Mouse (Mus musculus) right cerebral cortex, postnatal 10 days (tissue): ENCODE results near the gene Hspa12a.

ENCODE experiments used
- DNase-seq, 2 experiments: peaks; one replicate each; pipeline ENCODE4 v3.0.0; 2021; ENCODE audit warnings: low spot score in 2 of 2

The Hspa12a gene

DNA sequence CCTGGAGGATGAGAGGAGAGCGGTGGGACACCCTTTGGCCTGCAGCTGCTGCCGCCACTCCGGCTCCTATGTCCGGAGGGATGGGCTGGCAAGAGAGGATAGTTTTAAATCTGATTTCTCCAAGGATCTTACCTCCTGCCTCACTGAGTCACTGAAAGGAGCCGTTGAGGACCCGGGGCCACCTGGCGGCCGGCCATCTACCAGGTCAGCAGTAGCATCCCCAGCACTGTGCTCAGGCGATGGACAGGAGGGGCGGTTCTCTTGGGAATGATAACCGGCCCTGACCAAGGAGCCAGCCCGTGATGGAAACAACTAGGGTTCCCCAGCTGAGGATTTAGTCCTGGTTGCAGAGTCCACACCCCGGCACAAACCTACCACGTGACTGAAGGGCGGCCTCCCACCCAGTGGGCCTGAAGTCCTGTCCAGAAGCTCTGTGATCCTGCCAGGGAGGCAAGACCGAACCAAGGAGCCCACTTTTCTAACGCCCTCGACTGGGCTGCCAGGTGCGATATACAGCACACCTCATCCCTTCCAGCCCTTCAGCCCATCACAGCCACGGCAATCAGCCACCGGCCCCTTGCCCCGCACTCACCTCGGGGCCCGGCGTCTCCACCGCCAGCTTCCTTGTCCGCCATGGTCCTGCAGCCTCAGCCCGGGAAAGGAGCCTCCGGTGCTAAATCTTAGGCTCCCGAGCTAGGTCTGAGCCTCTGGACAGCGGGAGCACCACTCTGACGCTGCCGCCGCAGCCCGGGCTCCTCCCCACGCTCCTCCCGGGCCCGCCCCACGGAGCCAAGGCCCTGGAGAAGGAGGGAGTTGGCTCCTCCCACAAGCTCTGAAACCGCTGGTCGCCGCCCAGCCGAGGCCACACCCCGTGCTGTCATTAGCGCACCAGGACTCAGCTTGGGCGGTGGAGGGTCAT, 82.9 kb downstream of the Hspa12a start:
- DNase-seq, result peak; percentile 89 to 91

DNA sequence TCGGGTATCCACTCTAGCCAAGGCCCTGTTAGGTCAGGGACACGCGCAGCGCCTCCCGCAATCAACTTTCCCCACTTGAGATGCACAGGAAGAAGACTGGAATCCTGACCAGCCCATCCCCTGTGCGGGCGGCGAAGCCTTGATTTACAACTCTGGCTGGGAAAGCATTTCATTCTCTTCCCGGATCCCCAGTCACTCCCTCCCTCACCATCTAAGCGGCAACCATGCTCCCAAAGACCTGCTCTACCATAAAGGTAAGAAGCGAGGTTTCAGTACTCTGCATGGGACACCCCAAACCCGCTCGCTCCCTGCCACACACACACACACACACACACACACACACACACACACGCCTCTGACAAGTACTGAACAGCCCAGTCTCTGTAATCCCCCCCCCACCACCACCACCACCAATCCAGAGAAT, 83.6 kb downstream of the Hspa12a start:
- peak; percentile 51 to 65 for DNase-seq

DNA sequence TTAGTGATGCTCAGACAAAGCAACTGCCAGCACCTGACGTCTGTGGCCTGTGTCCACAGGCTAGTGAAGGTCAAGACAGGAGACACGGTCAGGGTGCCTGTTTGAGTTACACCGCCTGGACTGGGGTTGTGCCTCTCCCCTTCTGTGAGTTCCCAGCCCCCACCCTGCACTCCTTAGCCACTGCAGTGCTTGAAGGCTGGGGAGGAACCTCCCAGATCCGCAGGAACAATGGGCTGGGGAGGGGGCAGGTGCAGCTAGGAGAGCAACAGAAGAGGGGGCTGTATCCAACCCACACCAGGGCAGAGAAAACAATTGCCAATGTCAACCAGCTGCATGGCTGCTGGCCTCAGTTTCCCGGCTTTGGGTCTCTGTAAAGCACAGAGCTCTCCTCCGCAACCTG, 84.1 kb downstream of the Hspa12a start:
- peak; percentile 49 to 58 for DNase-seq

DNA sequence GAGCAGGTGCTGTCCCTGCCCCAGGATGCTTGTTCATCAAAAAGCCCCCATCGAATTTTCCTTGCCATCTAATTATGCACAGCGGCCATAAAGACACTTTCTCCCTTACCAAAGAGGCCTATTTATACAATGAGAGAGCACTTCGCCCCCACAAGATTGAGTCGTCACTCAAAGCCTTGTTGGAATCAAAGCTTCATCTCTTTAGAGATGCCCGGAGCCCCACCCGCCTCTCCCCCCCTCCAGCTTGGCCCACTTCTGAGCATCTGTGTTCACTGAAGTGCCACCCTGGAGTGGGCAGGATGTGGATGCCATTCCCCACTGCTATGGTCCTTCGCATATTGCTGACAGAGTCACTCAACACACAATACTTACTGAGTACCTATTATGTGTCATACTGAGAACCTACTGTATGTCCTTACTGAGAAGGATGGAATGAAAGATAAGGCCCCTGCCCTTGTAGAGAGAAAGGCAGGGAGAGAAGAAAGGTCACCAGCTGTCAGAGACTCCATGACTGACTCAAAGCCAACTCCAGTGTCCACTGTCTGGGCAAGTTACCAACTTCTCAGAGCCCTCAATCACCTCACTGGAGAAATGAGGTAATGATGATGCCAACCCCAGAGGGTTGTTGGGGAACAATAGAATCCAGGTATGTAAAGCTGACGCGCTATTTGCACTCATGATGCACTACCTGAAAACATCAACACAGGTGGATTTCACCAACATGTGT, 87.2 kb downstream of the Hspa12a start:
- DNase-seq, result peak in 1 of 2 experiments; percentile 58

DNA sequence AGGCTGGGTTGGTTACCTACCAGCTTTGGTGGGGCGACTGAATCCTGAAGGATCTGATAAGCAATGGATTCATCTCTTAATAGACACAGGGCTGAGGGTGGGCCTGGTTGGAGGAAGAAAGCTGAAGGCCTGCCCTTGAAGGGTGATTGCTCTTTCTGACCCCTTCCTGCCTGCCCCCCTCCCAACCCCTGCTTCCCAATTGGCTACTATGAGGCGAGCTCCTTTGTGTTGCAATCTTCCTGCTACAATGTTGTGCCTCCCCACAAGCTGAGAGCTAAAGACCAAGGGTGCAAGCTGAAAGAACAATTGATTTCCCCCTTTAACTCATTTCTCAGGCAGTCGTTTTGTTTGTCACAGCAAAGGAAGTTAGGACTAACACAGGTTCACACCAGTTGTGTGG, 88.6 kb downstream of the Hspa12a start:
- no peak for DNase-seq

DNA sequence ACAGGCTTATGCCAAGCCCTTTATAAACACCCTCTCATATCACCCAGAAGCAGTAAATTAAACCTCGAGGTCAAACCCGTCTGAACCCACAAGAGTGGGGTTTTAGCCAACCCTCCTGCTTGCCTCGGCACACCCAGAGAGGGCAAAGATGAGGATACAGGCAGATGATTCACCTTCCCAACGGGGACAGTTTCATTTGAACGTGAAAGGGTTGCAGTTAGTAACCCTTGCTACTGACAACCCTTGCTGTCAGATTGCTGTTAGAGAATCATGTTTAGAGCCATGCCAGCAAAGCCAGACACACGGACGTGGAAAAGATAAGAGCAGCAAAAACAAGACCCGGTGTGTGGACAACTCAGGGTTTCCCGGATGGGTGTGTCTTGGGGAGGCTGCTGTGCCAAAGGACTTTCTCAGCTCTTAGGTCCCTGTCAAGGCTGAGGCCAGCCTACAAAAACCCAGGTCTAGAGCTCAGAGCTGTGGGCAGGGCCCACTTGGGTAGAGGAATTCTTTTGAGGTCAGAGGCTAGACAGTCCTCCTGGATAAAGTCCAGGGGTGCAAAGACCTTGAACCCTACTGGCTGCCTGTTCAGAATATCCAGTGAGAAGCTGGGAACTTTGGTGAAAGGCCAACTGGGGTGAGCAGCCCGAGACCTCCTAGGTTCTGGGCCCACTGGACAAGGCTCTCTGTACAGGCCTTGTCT, 90.3 kb downstream of the Hspa12a start:
- DNase-seq, result no peak

DNA sequence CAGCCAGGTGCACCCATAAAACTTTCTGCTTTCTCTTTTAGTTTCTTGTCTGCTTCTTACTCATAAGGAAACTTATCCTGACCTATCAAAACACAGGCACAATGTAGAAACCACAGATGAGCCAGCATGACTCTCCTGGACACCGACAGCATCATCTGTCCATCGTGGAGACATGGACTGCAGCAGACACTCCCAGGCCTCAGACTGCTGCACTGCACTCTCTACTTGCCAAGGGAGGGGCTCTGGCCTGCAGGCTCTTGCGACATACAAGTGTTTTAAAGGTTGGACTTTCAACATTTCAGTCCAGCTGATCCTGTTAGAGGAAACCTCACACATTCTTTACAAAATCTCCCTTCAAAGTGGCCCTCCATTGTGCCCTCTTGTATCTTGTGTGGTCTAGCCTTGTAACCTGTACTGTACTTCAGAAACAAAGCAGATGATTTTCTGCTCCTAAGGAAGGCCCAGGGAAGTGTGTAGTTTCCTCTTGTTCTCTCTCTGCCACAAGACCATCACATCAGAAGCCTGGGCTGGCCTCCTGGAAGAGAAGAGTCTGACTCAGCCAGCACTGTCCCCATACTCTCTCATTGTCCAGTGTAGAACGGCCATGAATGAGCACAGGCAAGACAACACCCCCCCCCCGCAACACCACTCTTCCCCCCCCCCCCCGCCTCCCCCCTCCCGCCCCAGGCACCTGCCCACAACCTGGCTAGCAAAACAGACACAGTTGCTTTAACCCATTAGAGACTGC, 92.6 kb downstream of the Hspa12a start:
- no peak for DNase-seq

DNA sequence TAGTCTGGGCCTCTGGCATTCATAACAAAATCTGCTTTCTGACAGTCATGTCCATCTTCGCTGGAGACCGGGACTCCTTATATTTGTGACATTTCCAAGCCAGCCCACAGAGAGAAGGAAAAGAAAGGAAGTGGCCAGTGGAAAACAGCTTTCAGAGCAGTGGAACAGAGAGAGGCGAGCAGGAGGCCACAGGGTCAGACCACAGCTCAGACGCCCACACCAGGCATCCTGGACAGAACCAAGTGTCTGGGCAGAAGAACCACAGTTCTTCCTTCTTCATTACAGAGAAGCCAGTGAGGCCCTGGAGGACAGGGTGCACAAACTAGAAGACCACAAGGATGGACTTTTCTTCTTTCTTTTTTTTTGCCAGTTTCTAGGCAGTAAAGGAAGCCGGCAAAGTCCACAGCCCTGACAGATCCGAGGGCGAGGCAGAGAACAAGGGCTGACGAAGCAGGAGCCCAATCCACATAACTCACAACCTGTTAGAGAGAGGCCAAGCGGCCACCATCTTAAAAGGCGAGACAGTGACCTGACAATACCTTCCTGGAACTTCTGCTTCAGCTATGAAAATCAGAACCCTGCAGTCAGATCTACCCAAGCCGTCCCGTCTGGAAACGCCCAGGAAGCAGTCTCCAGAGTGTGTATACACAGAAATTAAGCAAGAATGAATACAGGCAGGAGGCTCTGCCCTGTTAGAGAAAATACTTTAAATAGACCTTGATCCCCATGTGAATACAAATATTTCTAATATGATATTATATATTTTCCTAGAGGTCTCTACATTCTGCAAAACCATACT, 93.9 kb downstream of the Hspa12a start:
- DNase-seq, result no peak

DNA sequence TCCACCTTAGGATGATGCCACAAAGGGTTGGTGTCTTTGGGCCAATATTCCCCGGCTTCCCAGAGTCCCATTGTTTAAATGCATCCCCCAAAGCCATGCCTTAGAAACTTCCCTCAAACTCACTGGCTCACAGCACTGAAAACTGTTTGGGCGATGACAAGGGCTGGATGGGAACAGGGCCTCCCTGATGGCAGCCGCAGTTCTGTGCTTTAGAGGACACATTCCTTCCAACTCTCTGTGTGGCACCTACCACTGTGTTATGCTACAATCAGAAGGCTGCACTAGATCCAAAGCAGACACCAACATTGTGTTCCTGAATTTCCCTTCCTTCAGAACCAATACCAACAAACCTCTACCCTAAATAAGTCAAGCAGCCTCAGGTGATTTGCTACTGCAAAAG, 99.8 kb downstream of the Hspa12a start:
- no peak for DNase-seq

DNA sequence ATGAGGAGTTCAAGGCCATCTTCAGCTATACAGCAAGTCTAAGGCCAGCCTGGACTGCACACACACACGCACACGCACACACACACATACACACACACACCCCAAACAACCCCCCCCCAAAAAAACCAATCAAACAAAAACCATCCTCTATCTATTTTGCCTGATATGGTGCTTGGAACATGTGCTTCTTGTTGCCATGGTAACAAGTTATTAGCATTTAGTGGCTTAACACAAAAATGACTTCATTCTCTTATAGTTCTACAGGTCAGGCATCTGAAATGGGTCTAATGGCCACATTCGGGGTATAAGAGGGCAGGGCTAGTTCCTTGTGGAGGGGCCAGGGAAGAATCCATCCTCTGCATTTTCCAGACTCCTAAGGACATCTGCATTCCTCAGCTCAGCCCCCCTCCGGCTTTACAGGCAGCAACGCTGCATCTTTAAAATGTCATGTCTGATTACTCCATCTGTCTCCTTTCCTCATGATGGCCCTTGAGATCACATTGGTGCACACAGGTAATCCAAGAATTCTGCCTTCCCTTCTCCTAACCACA, 102.7 kb downstream of the Hspa12a start:
- no peak for DNase-seq

DNA sequence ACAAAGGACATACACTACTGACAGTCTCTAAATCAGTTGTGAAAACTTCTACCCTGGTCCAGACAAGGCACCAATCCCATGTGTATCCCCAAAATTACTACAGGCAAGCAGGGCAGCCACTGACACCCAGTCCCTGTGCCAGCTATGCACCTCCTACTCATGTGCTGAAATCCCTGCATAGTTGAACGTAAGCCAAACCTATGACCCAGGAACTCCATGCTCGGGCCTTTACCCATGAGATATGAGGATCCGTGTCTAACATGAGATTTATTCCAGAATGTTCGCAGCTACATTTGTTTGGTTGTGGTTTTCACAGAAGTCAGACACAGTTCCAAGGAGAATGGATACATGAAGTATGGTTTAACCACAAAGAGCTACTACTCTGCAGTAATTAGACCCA, 103.6 kb downstream of the Hspa12a start:
- no peak for DNase-seq

DNA sequence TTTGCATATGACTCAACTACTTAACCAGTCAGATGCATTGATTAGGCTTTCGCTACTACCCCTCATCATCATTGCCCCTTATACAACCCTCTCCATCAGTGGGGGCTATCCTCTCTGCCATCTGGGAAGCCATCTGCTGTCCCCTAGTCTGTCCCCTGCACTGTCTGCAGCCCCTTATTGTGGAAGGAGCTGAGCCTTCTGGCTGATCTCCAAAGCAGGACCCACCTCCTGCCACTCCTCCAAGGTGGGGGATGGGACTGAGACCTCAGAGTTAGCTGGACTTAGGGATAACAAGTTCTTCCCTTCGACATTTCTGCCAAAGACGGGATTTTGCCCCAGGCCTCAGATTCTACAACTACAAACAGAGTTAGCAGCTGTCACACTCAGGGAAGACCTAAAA, 104.1 kb downstream of the Hspa12a start:
- DNase-seq, result no peak

DNA sequence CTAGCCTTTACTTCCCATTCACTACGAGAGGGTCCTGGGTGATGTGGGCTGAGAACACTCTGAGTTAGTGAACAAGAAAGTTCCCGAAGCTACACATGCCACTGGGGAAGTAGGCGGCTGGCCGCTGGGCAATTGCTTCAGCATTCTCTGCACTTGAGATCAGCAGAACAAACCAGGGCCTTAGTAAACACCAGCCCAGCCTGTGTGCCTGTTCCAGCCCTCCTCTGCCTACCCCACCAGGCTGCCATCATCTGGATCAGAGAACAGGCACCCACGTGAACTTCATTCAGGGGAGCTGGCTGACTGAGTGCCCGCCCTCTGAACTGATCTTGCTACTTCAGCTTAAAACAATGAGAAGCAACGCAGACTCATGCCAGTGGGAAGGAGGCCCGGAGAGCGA, 104.7 kb downstream of the Hspa12a start:
- DNase-seq, result no peak

DNA sequence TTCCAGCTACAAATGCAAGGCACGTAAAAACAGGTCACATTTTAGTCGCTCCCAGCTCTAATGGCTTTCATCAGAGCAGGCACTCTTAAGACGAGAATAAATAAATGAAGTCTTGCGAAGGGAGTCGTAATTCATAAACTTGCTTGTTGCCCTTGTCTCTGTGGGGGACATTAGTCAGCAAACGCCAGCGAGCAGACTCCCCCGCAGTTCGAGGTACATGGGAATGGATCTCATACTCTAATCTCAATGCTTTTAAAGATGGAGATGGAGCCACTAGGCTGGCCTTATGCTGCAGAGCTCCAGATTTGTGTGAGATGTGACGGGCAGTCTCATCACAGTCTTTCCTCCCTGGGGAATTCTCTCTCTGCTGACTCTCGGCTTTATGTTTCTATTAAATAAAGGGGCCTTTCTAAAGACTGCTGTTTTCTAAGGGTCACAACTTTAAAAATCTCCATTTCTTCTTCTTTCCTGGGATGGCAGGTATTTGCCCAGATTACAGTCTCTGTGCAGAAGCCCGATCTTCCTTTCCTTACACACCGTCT, 109.7 kb downstream of the Hspa12a start:
- no peak for DNase-seq

DNA sequence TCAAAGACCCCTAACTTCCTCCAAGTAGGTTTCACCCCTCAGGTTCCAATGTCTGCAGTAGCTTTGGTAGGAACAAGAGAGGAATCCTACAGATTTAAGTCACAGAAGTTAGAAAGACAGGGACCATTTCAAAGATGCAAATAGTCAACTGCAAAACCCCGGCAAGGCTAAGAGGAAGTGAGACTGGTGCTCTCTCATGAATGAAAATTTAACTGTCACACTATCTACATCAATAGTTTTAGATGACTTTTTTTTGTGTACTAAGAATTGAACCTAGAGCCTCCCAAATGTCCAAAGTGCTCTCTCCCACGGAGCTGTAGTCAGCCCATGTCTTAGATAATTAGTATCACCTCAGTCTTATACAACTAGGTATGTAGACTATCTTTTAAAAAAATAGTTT, 110.5 kb downstream of the Hspa12a start:
- DNase-seq, result no peak

DNA sequence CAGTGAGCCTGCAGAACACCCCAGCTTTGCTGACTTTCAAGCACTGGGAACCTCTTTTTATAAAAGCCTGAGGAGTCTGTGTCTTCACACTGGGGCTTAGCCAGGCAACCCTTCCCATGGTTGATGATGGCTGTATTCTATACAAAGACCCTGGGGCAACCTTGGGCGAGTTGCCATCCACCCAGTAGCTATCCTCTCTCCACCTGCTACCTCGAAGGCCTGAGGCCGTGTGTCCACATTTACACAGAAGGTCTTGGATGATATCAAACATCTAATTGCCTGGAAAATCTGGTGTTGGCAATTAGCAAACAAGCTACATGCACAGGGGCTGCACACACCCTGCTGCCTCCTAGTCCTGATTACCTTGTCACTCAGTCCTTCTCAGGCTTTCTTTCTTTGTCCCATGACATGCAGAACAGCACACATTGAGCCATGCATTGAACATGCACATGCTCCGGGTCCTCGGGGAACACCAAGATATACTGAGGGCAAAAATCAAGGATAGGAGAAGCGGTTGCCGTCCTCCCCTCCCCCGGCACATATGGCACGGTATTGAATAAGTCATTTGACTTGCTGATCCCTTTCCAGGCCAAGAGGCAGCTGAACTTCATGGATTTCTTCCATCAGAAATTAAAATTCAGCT, 112.1 kb downstream of the Hspa12a start:
- no peak for DNase-seq

DNA sequence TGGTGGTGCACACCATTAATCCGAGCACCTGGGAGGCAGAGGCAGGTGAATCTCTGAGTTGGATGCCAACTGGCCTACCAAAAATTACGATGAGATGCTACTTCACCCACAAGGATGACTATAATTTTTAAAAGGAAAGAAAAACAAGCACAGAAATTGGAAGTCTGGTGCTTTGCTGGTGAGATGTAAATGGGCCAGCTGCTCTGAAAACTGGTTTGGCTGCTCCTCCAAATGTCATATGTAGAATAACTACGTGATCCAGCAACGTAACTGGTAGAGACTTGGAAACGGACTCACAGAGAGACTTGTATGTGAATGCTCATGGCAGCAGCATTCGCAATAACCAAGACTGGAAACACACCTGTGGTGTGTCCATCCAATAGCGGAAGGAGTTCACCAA, 113.3 kb downstream of the Hspa12a start:
- DNase-seq, result peak in 1 of 2 experiments; percentile 77

DNA sequence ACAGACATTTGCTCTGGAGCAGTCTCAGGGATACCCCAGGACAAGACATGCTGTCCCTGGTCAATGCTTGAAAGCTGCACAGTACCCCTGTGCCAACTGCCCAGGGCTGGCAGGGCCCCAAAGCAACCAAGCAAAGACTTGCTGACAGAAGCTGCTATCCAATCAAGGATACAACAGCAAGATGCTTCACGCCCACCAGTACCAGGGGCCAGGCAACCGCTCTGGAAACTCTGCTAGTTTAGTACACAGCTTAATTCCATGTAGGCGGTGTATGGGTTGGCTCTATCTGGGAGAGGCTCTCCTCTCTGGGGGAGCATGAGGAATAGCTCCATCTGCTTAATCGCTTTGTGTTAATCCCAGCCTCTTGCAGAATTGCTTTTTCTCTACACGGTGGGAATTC, 113.9 kb downstream of the Hspa12a start:
- DNase-seq, result peak; percentile 86 to 90

DNA sequence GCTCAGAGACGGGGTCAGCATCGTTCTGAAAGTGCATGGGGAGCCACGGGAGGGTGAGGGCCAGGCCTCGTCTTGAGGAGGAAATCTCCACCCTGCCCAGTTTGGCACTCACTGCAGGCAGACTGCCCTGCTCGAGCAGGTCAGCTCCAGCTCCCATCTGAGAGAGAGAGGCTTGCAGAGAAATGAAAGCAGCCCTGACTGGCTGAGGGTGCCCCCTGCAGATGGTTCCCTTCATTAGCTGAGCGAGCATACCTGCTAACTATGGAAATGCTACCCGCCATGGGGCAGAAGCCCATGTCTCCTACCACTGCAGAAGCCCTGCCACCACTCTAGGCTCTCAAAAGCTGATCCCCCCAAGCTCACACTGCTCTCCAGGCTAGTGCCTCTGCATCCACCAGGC, 115.8 kb downstream of the Hspa12a start:
- DNase-seq, result no peak

DNA sequence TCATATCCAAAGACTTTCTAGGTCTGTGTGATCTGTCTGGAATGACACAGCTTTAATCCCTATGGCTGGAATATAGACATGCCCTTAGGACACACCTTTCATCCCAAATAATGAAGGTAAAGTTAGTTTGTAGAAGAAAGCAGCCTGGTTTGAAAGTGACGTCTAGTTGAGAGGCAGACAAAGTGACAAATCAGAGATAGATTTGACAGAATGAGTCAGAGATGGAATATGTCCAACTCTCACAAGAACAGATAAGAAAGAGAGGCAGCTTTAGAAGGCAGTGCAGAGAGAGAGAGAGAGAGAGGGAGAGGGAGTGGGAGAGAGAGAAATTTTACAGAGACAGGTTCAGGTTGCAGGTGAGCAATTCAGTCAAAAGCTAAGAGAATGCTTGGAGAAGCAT, 119.1 kb downstream of the Hspa12a start:
- no peak for DNase-seq
